ENCODE assay signal across 9 mouse cellular contexts in genomic region chr11:75468410-75468809, GRCm38 (mm10). TPM values are rescaled to one million over a fixed set of nuclear protein-coding genes. Genes with fewer than 3 reads are reported as not detected.
DNase-seq lines count a peak whose midpoint lies in the region; ATAC-seq and TF ChIP-seq lines count a peak whose summit lies in the region.
"Had no signal": no experiment of that assay in that cellular context is flagged by ENCODE, and none has a peak within 500 bp of the region (broad histone marks: within the 10 kb centered on the region; RNA-seq: fewer than 3 reads in every experiment).

No protein-coding gene starts in this region.

- peak overlapping the region; percentile 85 for H3K9ac ChIP-seq in liver, adult 2 months (ENCODE audit: low read depth, low read length)
- peak overlapping the region; percentile 67 for H3K9ac ChIP-seq in intestine, embryonic 14.5 days (ENCODE audit: low read length)
- no peak overlapping the region; the same call in 1 of the 2 replicates for H3K9ac ChIP-seq in midbrain, postnatal 0 days (replicated peaks; ENCODE audit: low read length, poor library complexity, severe bottlenecking)

- TF ChIP-seq POLR2A in liver, adult 2 months (IDR thresholded peaks at IDR 0.05; ENCODE audit: extremely low read depth, insufficient read depth, low read length), result no peak
- TF ChIP-seq POLR2A in embryonic fibroblast, embryonic 13.5 days (IDR thresholded peaks at IDR 0.05; ENCODE audit: low read depth, low read length), result no peak

- peak overlapping the region; percentile 88 for H3K4me2 ChIP-seq in intestine, embryonic 14.5 days (ENCODE audit: low read length)
- H3K4me2 ChIP-seq in midbrain, postnatal 0 days (ENCODE audit: low read depth, low read length, poor library complexity, severe bottlenecking), result peak overlapping the region; percentile 40

- peak overlapping the region; percentile 84 for H3K27ac ChIP-seq in liver, adult 2 months (replicated peaks; ENCODE audit: insufficient read depth, low read depth, low read length)
- H3K27ac ChIP-seq in embryonic fibroblast, embryonic 13.5 days (ENCODE audit: insufficient read depth, low read length), result peak overlapping the region; percentile 39; the same call in 1 of the 2 replicates
- no peak overlapping the region for H3K27ac ChIP-seq in intestine, embryonic 14.5 days (ENCODE audit: low read depth)
- H3K27ac ChIP-seq in midbrain, postnatal 0 days (ENCODE audit: low read depth, low read length), result no peak overlapping the region

- 13% methylated on average over 7 of the region's 7 CpGs for WGBS in liver, adult 2 months
- WGBS in intestine, embryonic 14.5 days, result 64% methylated on average over 7 of the region's 7 CpGs
- WGBS in midbrain, postnatal 0 days, result 71% methylated on average over 7 of the region's 7 CpGs

- H3K27me3 ChIP-seq in liver, adult 2 months (ENCODE audit: control insufficient read depth, insufficient read depth, low read length), result no peaks in the 10 kb centered on the region
- H3K27me3 ChIP-seq in intestine, embryonic 14.5 days (replicated peaks; ENCODE audit: control insufficient read depth, insufficient read depth, low read length), result no peaks in the 10 kb centered on the region
- no peaks in the 10 kb centered on the region for H3K27me3 ChIP-seq in midbrain, postnatal 0 days (ENCODE audit: insufficient read depth, low read length)

- peaks cover 22% of the 10 kb centered on the region for H3K36me3 ChIP-seq in liver, adult 2 months (ENCODE audit: control insufficient read depth, insufficient read depth, low read length)
- H3K36me3 ChIP-seq in intestine, embryonic 14.5 days (ENCODE audit: control insufficient read depth, insufficient read depth, low read length), result 0 out of 2 replicates have a peak, but pooled peaks cover 5% of the 10 kb centered on the region
- H3K36me3 ChIP-seq in midbrain, postnatal 0 days (ENCODE audit: insufficient read depth, low read length), result peaks cover 16% of the 10 kb centered on the region

- peak overlapping the region; percentile 74 for H3K4me3 ChIP-seq in liver, adult 2 months (ENCODE audit: insufficient read depth, low read depth, low read length)
- H3K4me3 ChIP-seq in embryonic fibroblast, embryonic 13.5 days (ENCODE audit: insufficient read depth, low read length), result no peak overlapping the region
- peak overlapping the region; percentile 53 for H3K4me3 ChIP-seq in intestine, embryonic 14.5 days (ENCODE audit: low read depth, low read length)
- peak overlapping the region; percentile 16; the same call in 1 of the 2 replicates for H3K4me3 ChIP-seq in midbrain, postnatal 0 days (ENCODE audit: low read depth, low read length)

- H3K4me1 ChIP-seq in liver, adult 2 months (ENCODE audit: control insufficient read depth, insufficient read depth, low read length), result peaks cover 33% of the 10 kb centered on the region
- H3K4me1 ChIP-seq in embryonic fibroblast, embryonic 13.5 days (ENCODE audit: control insufficient read depth, insufficient read depth, low read length), result peaks cover 14% of the 10 kb centered on the region
- peaks cover 12% of the 10 kb centered on the region; the same call in 1 of the 2 replicates for H3K4me1 ChIP-seq in intestine, embryonic 14.5 days (replicated peaks; ENCODE audit: control insufficient read depth, insufficient read depth, low read length)
- no peaks in the 10 kb centered on the region for H3K4me1 ChIP-seq in midbrain, postnatal 0 days (ENCODE audit: insufficient read depth, low read length)

- DNase-seq in liver, adult 2 months (ENCODE audit: extremely low read depth, low read depth, low spot score), result peak; percentile 60
- no peak for DNase-seq in liver
- no peak for DNase-seq in intestine, embryonic 14.5 days (ENCODE audit: low spot score)
- DNase-seq in midbrain, postnatal 0 days (ENCODE audit: low spot score), result no peak
- DNase-seq in cerebellum, postnatal 36 days, result no peak
- no peak for DNase-seq in ovary, postnatal 36 days (ENCODE audit: low spot score)
- DNase-seq in layer of hippocampus, adult 9-10 months (ENCODE audit: low spot score), result no peak
- DNase-seq: left cerebral cortex, postnatal 4 days had no signal

- H3K79me2 ChIP-seq in liver, adult 2 months (ENCODE audit: control insufficient read depth, insufficient read depth, low read length), result peaks cover 4% of the 10 kb centered on the region; the same call in 1 of the 2 replicates

- peak; percentile 26; the same call in 1 of the 2 replicates for ATAC-seq in intestine, embryonic 14.5 days (replicated peaks; ENCODE audit: low FRiP score, low TSS enrichment, low read depth)
- no peak for ATAC-seq in midbrain, postnatal 0 days (ENCODE audit: low FRiP score)

- TF ChIP-seq CTCF in liver, adult 2 months (IDR thresholded peaks at IDR 0.05; ENCODE audit: low read depth, low read length), result no peak
- TF ChIP-seq CTCF in embryonic fibroblast, embryonic 13.5 days (IDR thresholded peaks at IDR 0.05; ENCODE audit: borderline replicate concordance, insufficient read depth, low read length), result no peak
- no peak for TF ChIP-seq CTCF in midbrain, postnatal 0 days (IDR thresholded peaks at IDR 0.05)

- H3K9me3 ChIP-seq in intestine, embryonic 14.5 days (ENCODE audit: control insufficient read depth, low read length), result 0 out of 2 replicates have a peak, but pooled peaks cover 3% of the 10 kb centered on the region
- H3K9me3 ChIP-seq in midbrain, postnatal 0 days (ENCODE audit: low read length), result no peaks in the 10 kb centered on the region

RNA-seq across cellular contexts. Expression of gene Tlcd2, which starts 6.9 kb away (rescaled TPM):
- total RNA-seq in liver, adult 2 months (2014; rRNA removed), result 121 and 238 TPM in 2 replicates
- 237 and 265 TPM in 2 replicates for polyA plus RNA-seq in liver, adult 2 months (2012; rRNA removed)
- 11.2 and 11.4 TPM in 2 replicates for polyA plus RNA-seq in embryonic fibroblast, embryonic 13.5 days (2011; ENCODE audit: insufficient read length, low read depth, missing spikeins)
- polyA plus RNA-seq in intestine, embryonic 14.5 days (2014; fragmentation: Nextera tagmentation; extraction: Ambion mirVana), result 22.4 and 23.1 TPM in 2 replicates
- total RNA-seq in midbrain, postnatal 0 days (2014; rRNA removed), result 0.66 and 0.76 TPM in 2 replicates
- polyA plus RNA-seq in midbrain, postnatal 0 days (2015; fragmentation: Nextera tagmentation; extraction: Ambion mirVana), result 1.6 and 1.9 TPM in 2 replicates

RNA-seq across cellular contexts. Expression of gene Wdr81, which starts 13.9 kb away (rescaled TPM):
- 14.4 and 30.4 TPM in 2 replicates for total RNA-seq in liver, adult 2 months (2014; rRNA removed)
- polyA plus RNA-seq in liver, adult 2 months (2012; rRNA removed), result 20.3 and 21.5 TPM in 2 replicates
- polyA plus RNA-seq in embryonic fibroblast, embryonic 13.5 days (2011; ENCODE audit: insufficient read length, low read depth, missing spikeins), result 9.5 and 17.3 TPM in 2 replicates
- 4.7 and 5.9 TPM in 2 replicates for polyA plus RNA-seq in intestine, embryonic 14.5 days (2014; fragmentation: Nextera tagmentation; extraction: Ambion mirVana)
- 17.4 and 29.7 TPM in 2 replicates for total RNA-seq in midbrain, postnatal 0 days (2014; rRNA removed)
- polyA plus RNA-seq in midbrain, postnatal 0 days (2015; fragmentation: Nextera tagmentation; extraction: Ambion mirVana), result 4.5 and 4.8 TPM in 2 replicates

RNA-seq across cellular contexts. Expression of gene Prpf8, which starts 18.2 kb away (rescaled TPM):
- 72.8 and 102 TPM in 2 replicates for total RNA-seq in liver, adult 2 months (2014; rRNA removed)
- polyA plus RNA-seq in liver, adult 2 months (2012; rRNA removed), result 59.4 and 63.3 TPM in 2 replicates
- 127 and 132 TPM in 2 replicates for polyA plus RNA-seq in embryonic fibroblast, embryonic 13.5 days (2011; ENCODE audit: insufficient read length, low read depth, missing spikeins)
- 86.9 and 88.7 TPM in 2 replicates for polyA plus RNA-seq in intestine, embryonic 14.5 days (2014; fragmentation: Nextera tagmentation; extraction: Ambion mirVana)
- 121 and 129 TPM in 2 replicates for total RNA-seq in midbrain, postnatal 0 days (2014; rRNA removed)
- polyA plus RNA-seq in midbrain, postnatal 0 days (2015; fragmentation: Nextera tagmentation; extraction: Ambion mirVana), result 25.7 and 27.6 TPM in 2 replicates

RNA-seq across cellular contexts. Expression of gene Serpinf2, which starts 29.0 kb away (rescaled TPM):
- total RNA-seq in liver, adult 2 months (2014; rRNA removed), result 687 and 824 TPM in 2 replicates
- 1,567 and 1,654 TPM in 2 replicates for polyA plus RNA-seq in liver, adult 2 months (2012; rRNA removed)
- not detected in 2 replicates for polyA plus RNA-seq in embryonic fibroblast, embryonic 13.5 days (2011; ENCODE audit: insufficient read length, low read depth, missing spikeins)
- polyA plus RNA-seq in intestine, embryonic 14.5 days (2014; fragmentation: Nextera tagmentation; extraction: Ambion mirVana), result 6.8 and 8.4 TPM in 2 replicates
- not detected in 2 replicates for total RNA-seq in midbrain, postnatal 0 days (2014; rRNA removed)
- polyA plus RNA-seq in midbrain, postnatal 0 days (2015; fragmentation: Nextera tagmentation; extraction: Ambion mirVana), result 0.11 TPM in 1 of 2 replicates, not detected in the other

RNA-seq across cellular contexts. Expression of gene Rilp, which starts 41.5 kb away (rescaled TPM):
- 23.0 and 27.9 TPM in 2 replicates for total RNA-seq in liver, adult 2 months (2014; rRNA removed)
- polyA plus RNA-seq in liver, adult 2 months (2012; rRNA removed), result 29.8 and 32.6 TPM in 2 replicates
- 1.7 TPM in 2 replicates for polyA plus RNA-seq in embryonic fibroblast, embryonic 13.5 days (2011; ENCODE audit: insufficient read length, low read depth, missing spikeins)
- 0.43 and 0.65 TPM in 2 replicates for polyA plus RNA-seq in intestine, embryonic 14.5 days (2014; fragmentation: Nextera tagmentation; extraction: Ambion mirVana)
- total RNA-seq in midbrain, postnatal 0 days (2014; rRNA removed), result 5.7 and 7.0 TPM in 2 replicates
- 6.9 and 7.5 TPM in 2 replicates for polyA plus RNA-seq in midbrain, postnatal 0 days (2015; fragmentation: Nextera tagmentation; extraction: Ambion mirVana)

Comparison
In these comparisons a context has a peak if more than half of its experiments do, and no peak if none do; other contexts are left out.
1. H3K27ac ChIP-seq: peak in liver, adult 2 months (single experiment) and embryonic fibroblast, embryonic 13.5 days (single experiment); none in intestine, embryonic 14.5 days (single experiment) and midbrain, postnatal 0 days (single experiment).